Mouse (Mus musculus) thymus, postnatal 10 days (tissue): ENCODE results near the gene Arhgap18.

Source experiments
- DNase-seq, 2 experiments: peaks; one replicate each; pipeline ENCODE4 v3.0.0; 2021; ENCODE audit warnings: low spot score in 2 of 2

Gene Arhgap18

GRCm38 (mm10) chr10:26776443-26776842, 23.2 kb downstream of the Arhgap18 start:
- no peak for DNase-seq

- no peak for DNase-seq
These were observed 27.4 kb downstream of the Arhgap18 start for GRCm38 (mm10) chr10:26780581-26780980.

GRCm38 (mm10) chr10:26789680-26790079, 36.5 kb downstream of the Arhgap18 start:
- DNase-seq: no peak

GRCm38 (mm10) chr10:26791810-26792209, 38.6 kb downstream of the Arhgap18 start:
- no peak for DNase-seq

GRCm38 (mm10) chr10:26793013-26793412, 39.8 kb downstream of the Arhgap18 start:
- no peak for DNase-seq

GRCm38 (mm10) chr10:26796432-26797286, 43.4 kb downstream of the Arhgap18 start:
- no peak for DNase-seq

- DNase-seq: no peak
These were observed 44.1 kb downstream of the Arhgap18 start for GRCm38 (mm10) chr10:26797287-26797672.

GRCm38 (mm10) chr10:26798752-26799411, 45.7 kb downstream of the Arhgap18 start:
- no peak for DNase-seq

GRCm38 (mm10) chr10:26799562-26800051, 46.4 kb downstream of the Arhgap18 start:
- peak; percentile 32 to 51 for DNase-seq

GRCm38 (mm10) chr10:26804351-26804983, 51.2 kb downstream of the Arhgap18 start:
- no peak for DNase-seq

- no peak for DNase-seq
These were observed 51.8 kb downstream of the Arhgap18 start for GRCm38 (mm10) chr10:26805007-26805406.

- DNase-seq: no peak
These were observed 52.9 kb downstream of the Arhgap18 start for GRCm38 (mm10) chr10:26806092-26806491.

GRCm38 (mm10) chr10:26810059-26810458, 56.8 kb downstream of the Arhgap18 start:
- DNase-seq: no peak

- no peak for DNase-seq
These were observed 57.6 kb downstream of the Arhgap18 start for GRCm38 (mm10) chr10:26810810-26811209.

GRCm38 (mm10) chr10:26811342-26811741, 58.1 kb downstream of the Arhgap18 start:
- DNase-seq: no peak

- DNase-seq: no peak
These were observed 62.4 kb downstream of the Arhgap18 start for GRCm38 (mm10) chr10:26815646-26816045.

GRCm38 (mm10) chr10:26820326-26820725, 67.1 kb downstream of the Arhgap18 start:
- DNase-seq: no peak

- DNase-seq: no peak
These were observed 67.7 kb downstream of the Arhgap18 start for GRCm38 (mm10) chr10:26820936-26821335.

GRCm38 (mm10) chr10:26823997-26824396, 70.8 kb downstream of the Arhgap18 start:
- DNase-seq: no peak

- no peak for DNase-seq
These were observed 72.1 kb downstream of the Arhgap18 start for GRCm38 (mm10) chr10:26825246-26825889.

GRCm38 (mm10) chr10:26827315-26827714, 74.1 kb downstream of the Arhgap18 start:
- DNase-seq: no peak
